Mouse (Mus musculus): Measurements from ENCODE around the gene Zdhhc20. TPM values are rescaled to one million over a fixed set of nuclear protein-coding genes. Genes with fewer than 3 reads are reported as not detected.
A peak's percentile ranks its signal among the peaks of the same experiment; 100 is the strongest.
"Not testable (repeated sequence)": the region's sequence is repeated elsewhere in the genome, so short reads cannot be mapped to it uniquely, and the experiment has no call there.

The Zdhhc20 gene
- polyA plus RNA-seq, 1 experiment from 2014 or later = 35.3 TPM

GRCm38 (mm10) chr14:57886032-57886431 is 4.0 kb downstream of the Zdhhc20 start:
- Histone ChIP-seq H3K9me3 (no peaks in the 10 kb centered on the region), H3K4me1 (replicated peaks) (peaks cover 38% of the 10 kb centered on the region), H3K9ac (no peak overlapping the region), H3K36me3 (no peaks in the 10 kb centered on the region), H3K4me2 (no peak overlapping the region), H3K27me3 (no peaks in the 10 kb centered on the region), H3K27ac (replicated peaks) (no peak overlapping the region), H3K4me3 (no peak overlapping the region)
- WGBS = 94% methylated on average over 2 of the region's 2 CpGs
- no peak for ATAC-seq (ENCODE audit: low FRiP score, low read depth)

- ATAC-seq (ENCODE audit: low FRiP score, low read depth) = no peak
- no peaks in the 10 kb centered on the region for H3K27me3 ChIP-seq
- no peak overlapping the region for H3K9ac ChIP-seq
- H3K4me3 ChIP-seq = no peak overlapping the region
- H3K36me3 ChIP-seq = no peaks in the 10 kb centered on the region
- H3K27ac ChIP-seq (replicated peaks) = no peak overlapping the region
- no peaks in the 10 kb centered on the region for H3K9me3 ChIP-seq
- H3K4me1 ChIP-seq (replicated peaks) = peaks cover 31% of the 10 kb centered on the region
- H3K4me2 ChIP-seq = no peak overlapping the region
- 89% methylated on average over 3 of the region's 3 CpGs for WGBS
Measured at GRCm38 (mm10) chr14:57883341-57883740, 6.7 kb downstream of the Zdhhc20 start.

DNA sequence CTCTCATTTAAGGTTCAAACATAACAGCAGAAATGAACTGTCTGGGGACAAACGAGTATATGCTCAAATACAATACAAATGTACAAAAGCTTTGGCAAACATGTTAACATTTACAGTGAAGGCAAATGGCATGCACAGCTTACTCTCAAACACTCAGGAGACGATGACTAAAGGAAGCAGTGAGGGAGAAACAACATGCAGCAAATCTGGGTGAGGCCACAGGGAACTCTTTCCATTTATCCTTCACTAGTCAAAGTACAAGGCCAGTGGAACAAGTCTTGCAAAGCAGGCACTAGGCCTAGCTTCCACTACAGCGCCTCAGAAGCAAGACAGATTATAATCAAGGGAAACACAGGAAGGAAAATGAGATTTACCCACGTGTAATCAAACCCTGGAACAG is 7.4 kb downstream of the Zdhhc20 start:
- Histone ChIP-seq H3K27ac (replicated peaks) (no peak overlapping the region; the same call in 1 of the 2 replicates), H3K9me3 (no peaks in the 10 kb centered on the region), H3K4me1 (replicated peaks) (peaks cover 25% of the 10 kb centered on the region), H3K27me3 (no peaks in the 10 kb centered on the region), H3K9ac (no peak overlapping the region), H3K4me3 (no peak overlapping the region), H3K4me2 (no peak overlapping the region), H3K36me3 (no peaks in the 10 kb centered on the region)
- WGBS = 54% methylated on average over 4 of the region's 4 CpGs
- ATAC-seq (ENCODE audit: low FRiP score, low read depth) = no peak

DNA sequence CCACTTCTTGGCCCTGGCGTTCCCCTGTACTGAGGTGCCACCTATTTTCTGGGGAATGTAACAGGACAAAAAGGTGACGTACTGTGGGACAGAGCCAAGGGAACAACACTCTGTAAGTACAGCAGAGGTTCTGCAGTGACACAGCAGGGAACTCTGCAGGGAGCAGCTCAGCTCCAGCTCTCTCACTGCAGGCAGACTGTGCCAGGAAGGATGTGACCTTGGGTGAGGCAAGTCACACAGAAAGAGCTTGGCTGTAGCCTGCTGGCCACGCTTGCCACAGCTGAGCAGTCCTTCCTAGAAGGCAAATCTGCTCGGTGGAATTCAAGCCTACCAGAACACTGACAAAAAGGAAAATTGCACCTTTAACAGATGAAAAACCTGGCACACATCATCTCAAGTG is 8.3 kb downstream of the Zdhhc20 start:
- Histone ChIP-seq H3K36me3 (no peaks in the 10 kb centered on the region), H3K4me1 (replicated peaks) (peaks cover 15% of the 10 kb centered on the region), H3K9me3 (no peaks in the 10 kb centered on the region), H3K27me3 (no peaks in the 10 kb centered on the region), H3K4me2 (no peak overlapping the region), H3K4me3 (no peak overlapping the region), H3K9ac (no peak overlapping the region), H3K27ac (replicated peaks) (no peak overlapping the region)
- 39% methylated on average over 4 of the region's 4 CpGs for WGBS
- ATAC-seq (ENCODE audit: low FRiP score, low read depth) = peak; percentile 49; the same call in 1 of the 2 replicates

DNA sequence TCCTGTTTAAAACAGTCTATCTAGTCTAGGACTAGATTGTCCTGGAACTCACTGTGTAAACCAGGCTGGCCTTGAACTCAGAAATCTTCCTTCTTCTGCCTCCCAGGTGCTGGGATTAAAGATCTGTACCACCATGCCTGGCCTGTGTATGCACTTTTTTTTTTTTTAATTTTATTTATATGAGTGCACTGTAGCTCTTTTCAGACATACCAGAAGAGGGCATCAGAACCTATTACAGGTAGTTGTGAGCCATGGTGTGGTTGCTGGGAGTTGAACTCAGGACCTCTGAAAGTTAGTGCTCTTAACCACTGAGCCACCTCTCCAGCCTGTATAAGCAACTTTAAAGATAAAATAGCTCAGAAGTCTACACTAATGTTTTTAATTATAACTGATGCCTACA is 9.0 kb downstream of the Zdhhc20 start:
- Histone ChIP-seq H3K27ac (replicated peaks) (no peak overlapping the region), H3K9me3 (no peaks in the 10 kb centered on the region)
- no peak for ATAC-seq (ENCODE audit: low FRiP score, low read depth)

DNA sequence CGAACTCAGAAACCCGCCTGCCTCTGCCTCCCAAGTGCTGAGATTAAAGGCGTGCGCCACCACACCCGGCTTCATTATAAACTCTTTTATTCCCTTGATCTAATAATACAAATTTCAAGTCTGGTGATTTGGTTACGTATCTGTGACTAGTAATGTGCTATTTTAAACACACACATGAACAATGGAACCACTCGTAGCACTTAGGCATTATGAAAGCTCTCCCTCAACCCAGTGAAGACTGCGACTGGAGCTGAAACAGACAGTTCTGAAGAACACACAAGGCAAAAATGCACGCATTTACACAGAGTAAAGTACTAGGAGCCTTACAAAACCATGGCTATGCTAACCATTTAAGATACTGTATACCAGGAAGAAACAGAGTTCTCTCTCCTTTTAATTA is 12.2 kb downstream of the Zdhhc20 start:
- peaks cover 15% of the 10 kb centered on the region for H3K36me3 ChIP-seq
- H3K27ac ChIP-seq (replicated peaks) = no peak overlapping the region
- peaks cover 14% of the 10 kb centered on the region for H3K4me1 ChIP-seq (replicated peaks)
- H3K27me3 ChIP-seq = no peaks in the 10 kb centered on the region
- no peak overlapping the region for H3K9ac ChIP-seq
- WGBS = 95% methylated on average over 9 of the region's 9 CpGs
- ATAC-seq (ENCODE audit: low FRiP score, low read depth) = no peak
- no peak overlapping the region for H3K4me3 ChIP-seq
- no peaks in the 10 kb centered on the region for H3K9me3 ChIP-seq
- no peak overlapping the region for H3K4me2 ChIP-seq

More for the DNA sequence above, 9.0 kb downstream of the Zdhhc20 start:
- no peak overlapping the region for H3K9ac ChIP-seq
- H3K4me3 ChIP-seq = no peak overlapping the region
- H3K27me3 ChIP-seq = no peaks in the 10 kb centered on the region
- H3K4me2 ChIP-seq = no peak overlapping the region
- no peaks in the 10 kb centered on the region for H3K36me3 ChIP-seq
- peaks cover 15% of the 10 kb centered on the region for H3K4me1 ChIP-seq (replicated peaks)

GRCm38 (mm10) chr14:57866676-57867276 is 23.3 kb downstream of the Zdhhc20 start:
- no peak overlapping the region for H3K4me3 ChIP-seq
- H3K4me2 ChIP-seq = no peak overlapping the region
- H3K9ac ChIP-seq = no peak overlapping the region
- H3K27ac ChIP-seq (replicated peaks) = no peak overlapping the region
- no peaks in the 10 kb centered on the region for H3K27me3 ChIP-seq
- no peaks in the 10 kb centered on the region for H3K4me1 ChIP-seq (replicated peaks)
- no peaks in the 10 kb centered on the region for H3K9me3 ChIP-seq
- peaks cover 30% of the 10 kb centered on the region for H3K36me3 ChIP-seq
- no peak for ATAC-seq (ENCODE audit: low FRiP score, low read depth)
- 96% methylated on average over 3 of the region's 3 CpGs for WGBS

DNA sequence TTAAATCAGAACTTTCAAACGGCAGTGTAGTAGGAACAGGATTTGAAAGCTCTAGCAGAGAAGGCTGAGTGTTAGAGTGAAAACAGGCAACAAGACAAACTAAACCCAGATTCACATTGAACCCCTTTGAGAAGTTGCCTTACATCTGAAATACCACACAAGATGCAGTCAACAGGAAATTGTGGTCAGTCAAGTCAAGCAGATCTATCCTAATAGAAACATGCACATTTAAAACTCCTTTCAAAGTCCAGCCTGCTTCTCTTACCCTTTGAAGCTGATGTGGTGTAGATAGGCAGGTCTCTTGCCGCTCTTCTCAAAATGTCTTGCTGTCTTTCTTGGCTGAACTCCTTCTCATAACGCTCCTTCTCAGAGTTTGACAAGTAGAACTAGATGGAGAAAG is 24.8 kb downstream of the Zdhhc20 start:
- Histone ChIP-seq H3K27ac (replicated peaks) (no peak overlapping the region), H3K27me3 (no peaks in the 10 kb centered on the region), H3K36me3 (peaks cover 35% of the 10 kb centered on the region), H3K4me2 (no peak overlapping the region), H3K9me3 (no peaks in the 10 kb centered on the region), H3K4me3 (no peak overlapping the region), H3K4me1 (replicated peaks) (no peaks in the 10 kb centered on the region), H3K9ac (no peak overlapping the region)
- 90% methylated on average over 3 of the region's 3 CpGs for WGBS
- no peak for ATAC-seq (ENCODE audit: low FRiP score, low read depth)

DNA sequence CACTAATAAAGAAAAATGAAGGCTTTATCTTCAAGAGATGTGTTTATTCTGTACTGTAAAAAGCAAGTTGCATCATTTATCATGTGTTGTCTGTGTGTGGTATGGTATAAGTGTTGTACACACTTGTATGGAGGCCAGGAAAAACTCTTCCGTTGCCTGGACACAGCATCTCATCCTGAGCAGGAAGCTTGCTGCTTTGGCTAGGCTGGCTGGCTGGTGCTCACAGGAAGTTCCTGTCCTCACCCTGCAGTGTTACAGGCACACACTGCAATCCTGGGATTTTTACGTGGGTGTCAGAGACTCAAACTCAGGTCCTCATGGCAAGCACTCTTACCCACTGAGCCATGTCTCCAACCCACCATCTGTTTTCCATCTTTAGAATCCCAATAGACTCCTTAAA is 26.9 kb downstream of the Zdhhc20 start:
- Histone ChIP-seq H3K9ac (no peak overlapping the region), H3K4me3 (no peak overlapping the region), H3K9me3 (no peaks in the 10 kb centered on the region), H3K36me3 (peaks cover 35% of the 10 kb centered on the region), H3K4me1 (replicated peaks) (no peaks in the 10 kb centered on the region), H3K27me3 (no peaks in the 10 kb centered on the region), H3K4me2 (no peak overlapping the region), H3K27ac (replicated peaks) (no peak overlapping the region)
- 73% methylated on average over 2 of the region's 2 CpGs for WGBS
- ATAC-seq (ENCODE audit: low FRiP score, low read depth) = no peak

- no peak overlapping the region for H3K4me2 ChIP-seq
- no peaks in the 10 kb centered on the region for H3K27me3 ChIP-seq
- H3K4me1 ChIP-seq (replicated peaks) = no peaks in the 10 kb centered on the region
- H3K4me3 ChIP-seq = no peak overlapping the region
- H3K27ac ChIP-seq (replicated peaks) = no peak overlapping the region
- no peak for ATAC-seq (ENCODE audit: low FRiP score, low read depth)
- no peaks in the 10 kb centered on the region for H3K9me3 ChIP-seq
- peaks cover 41% of the 10 kb centered on the region for H3K36me3 ChIP-seq
- 95% methylated on average over 4 of the region's 4 CpGs for WGBS
- H3K9ac ChIP-seq = no peak overlapping the region
Measured at GRCm38 (mm10) chr14:57861987-57862412, 28.1 kb downstream of the Zdhhc20 start.

DNA sequence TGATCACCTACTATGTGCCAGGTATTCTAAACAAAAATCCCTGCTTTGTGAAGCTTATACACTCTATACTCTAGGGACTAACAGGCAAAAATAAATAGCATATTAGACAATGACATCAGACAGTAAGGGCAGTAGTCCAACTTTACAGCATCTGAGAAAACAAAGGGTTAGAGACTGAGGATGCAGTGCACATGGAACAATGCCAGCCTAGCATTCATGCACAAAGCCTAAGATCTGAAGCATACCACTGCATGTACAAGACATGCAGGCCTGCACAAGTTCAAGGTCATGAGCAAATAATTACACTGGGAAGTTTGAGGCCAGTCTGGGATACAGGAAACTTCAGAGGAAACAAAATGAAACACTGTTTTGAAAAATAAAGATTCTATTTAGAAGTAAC is 30.6 kb downstream of the Zdhhc20 start:
- Histone ChIP-seq H3K4me2 (no peak overlapping the region), H3K4me1 (replicated peaks) (no peaks in the 10 kb centered on the region), H3K4me3 (no peak overlapping the region), H3K36me3 (peaks cover 44% of the 10 kb centered on the region), H3K9ac (no peak overlapping the region), H3K27ac (replicated peaks) (no peak overlapping the region), H3K9me3 (no peaks in the 10 kb centered on the region), H3K27me3 (no peaks in the 10 kb centered on the region)
- no peak for ATAC-seq (ENCODE audit: low FRiP score, low read depth)

DNA sequence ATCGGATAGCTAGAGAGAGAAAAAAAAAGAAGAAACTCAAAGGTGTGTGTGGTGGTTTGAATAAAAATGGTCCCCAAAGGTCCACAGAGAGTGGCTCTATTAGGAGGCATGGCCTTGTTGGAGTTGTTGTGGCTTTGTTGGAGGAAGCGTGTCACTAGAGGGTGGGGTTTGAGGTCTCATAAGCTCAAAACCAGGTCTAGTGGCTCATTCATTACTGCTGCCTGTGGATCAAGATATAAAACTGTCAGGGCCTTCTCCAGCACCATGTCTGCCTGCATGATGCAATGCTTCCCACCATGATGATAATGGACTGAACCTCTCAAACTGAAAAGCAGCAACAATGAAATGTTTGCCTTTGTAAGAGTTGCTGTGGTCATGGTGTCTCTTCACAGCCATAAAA is 31.5 kb downstream of the Zdhhc20 start:
- 96% methylated on average over 2 of the region's 2 CpGs for WGBS
- Histone ChIP-seq H3K9me3 (no peaks in the 10 kb centered on the region), H3K4me1 (replicated peaks) (no peaks in the 10 kb centered on the region), H3K36me3 (peaks cover 35% of the 10 kb centered on the region), H3K9ac (no peak overlapping the region), H3K4me2 (no peak overlapping the region), H3K27ac (replicated peaks) (no peak overlapping the region), H3K27me3 (no peaks in the 10 kb centered on the region), H3K4me3 (no peak overlapping the region)
- no peak for ATAC-seq (ENCODE audit: low FRiP score, low read depth)

GRCm38 (mm10) chr14:57856037-57856436 is 34.0 kb downstream of the Zdhhc20 start:
- not testable (repeated sequence) for H3K9me3 ChIP-seq; H3K4me2 ChIP-seq; H3K4me3 ChIP-seq; H3K9ac ChIP-seq; H3K4me1 ChIP-seq (replicated peaks); ATAC-seq (ENCODE audit: low FRiP score, low read depth); H3K27ac ChIP-seq (replicated peaks); H3K27me3 ChIP-seq
- H3K36me3 ChIP-seq = peaks cover 29% of the 10 kb centered on the region

Data from hindbrain, embryonic 15.5 days (tissue).